Mouse (Mus musculus): ENCODE data around the gene Gripap1. TPM values are rescaled to one million over a fixed set of nuclear protein-coding genes. Genes with fewer than 3 reads are reported as not detected.

The Gripap1 gene
- 122 TPM for polyA plus RNA-seq (2017; shearing (Covaris generic))

GRCm38 (mm10) chrX:7789542-7790136, at the start of gene Gripap1:
Gene Gripap1, plus strand, starts transcription at chrX:7789765.

GRCm38 (mm10) chrX:7750432-7751116, 39.0 kb upstream of the Gripap1 start, which contains the start of gene Ccdc120:
Gene Ccdc120, minus strand, starts transcription at chrX:7750905.

GRCm38 (mm10) chrX:7762137-7762920, 27.2 kb upstream of the Gripap1 start, which contains the start of gene Tfe3:
Gene Tfe3, plus strand, starts transcription at chrX:7762560.

DNA sequence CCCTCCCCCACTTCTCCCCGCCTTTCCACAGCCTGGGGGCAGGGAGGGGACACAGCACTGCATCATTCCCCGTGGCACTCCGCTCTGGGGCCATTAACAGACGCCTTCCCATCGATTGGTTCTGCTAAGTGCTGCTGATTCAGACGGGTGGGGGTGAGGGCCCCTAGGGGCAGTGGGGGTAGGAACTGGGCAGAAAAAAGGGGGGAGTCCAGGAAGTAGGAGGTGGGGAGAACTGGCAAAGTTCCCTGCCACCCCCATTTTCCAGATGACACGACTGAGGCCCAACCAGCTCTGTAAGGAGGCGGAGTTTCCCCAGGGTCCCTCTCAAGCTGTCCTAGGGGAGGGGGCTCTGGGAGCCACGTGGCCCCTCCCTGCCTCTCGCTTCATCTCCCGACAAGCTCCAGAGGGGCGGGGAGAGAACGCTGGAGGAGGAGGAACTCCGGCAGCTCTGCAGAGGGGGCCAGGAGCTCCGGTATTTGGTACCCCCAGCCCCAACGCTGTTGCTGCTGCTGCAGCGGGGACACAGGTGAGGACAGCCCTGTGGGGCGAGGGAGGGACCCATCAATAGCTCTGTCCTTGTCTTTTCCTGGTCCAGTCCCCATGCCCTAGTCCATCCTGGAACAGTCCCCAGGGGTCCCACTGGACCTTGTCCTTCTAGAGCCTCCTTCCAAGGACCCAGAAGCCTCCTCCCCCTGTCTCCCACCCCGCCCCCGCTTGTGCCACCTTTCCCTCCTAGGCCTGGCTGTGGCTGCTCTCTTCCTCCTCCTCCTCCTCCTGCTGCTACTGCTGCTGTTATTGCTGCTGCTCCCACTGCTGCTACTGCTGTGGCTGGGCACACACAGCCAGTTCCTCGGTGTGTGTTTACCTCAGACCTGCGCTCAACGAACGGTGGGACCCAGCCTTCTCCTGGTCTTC, 32.6 kb downstream of the Gripap1 start, which contains the start of gene Kcnd1:
Kcnd1 (plus strand) TSS at position 425 of the 915 bp plus-strand sequence.

DNA sequence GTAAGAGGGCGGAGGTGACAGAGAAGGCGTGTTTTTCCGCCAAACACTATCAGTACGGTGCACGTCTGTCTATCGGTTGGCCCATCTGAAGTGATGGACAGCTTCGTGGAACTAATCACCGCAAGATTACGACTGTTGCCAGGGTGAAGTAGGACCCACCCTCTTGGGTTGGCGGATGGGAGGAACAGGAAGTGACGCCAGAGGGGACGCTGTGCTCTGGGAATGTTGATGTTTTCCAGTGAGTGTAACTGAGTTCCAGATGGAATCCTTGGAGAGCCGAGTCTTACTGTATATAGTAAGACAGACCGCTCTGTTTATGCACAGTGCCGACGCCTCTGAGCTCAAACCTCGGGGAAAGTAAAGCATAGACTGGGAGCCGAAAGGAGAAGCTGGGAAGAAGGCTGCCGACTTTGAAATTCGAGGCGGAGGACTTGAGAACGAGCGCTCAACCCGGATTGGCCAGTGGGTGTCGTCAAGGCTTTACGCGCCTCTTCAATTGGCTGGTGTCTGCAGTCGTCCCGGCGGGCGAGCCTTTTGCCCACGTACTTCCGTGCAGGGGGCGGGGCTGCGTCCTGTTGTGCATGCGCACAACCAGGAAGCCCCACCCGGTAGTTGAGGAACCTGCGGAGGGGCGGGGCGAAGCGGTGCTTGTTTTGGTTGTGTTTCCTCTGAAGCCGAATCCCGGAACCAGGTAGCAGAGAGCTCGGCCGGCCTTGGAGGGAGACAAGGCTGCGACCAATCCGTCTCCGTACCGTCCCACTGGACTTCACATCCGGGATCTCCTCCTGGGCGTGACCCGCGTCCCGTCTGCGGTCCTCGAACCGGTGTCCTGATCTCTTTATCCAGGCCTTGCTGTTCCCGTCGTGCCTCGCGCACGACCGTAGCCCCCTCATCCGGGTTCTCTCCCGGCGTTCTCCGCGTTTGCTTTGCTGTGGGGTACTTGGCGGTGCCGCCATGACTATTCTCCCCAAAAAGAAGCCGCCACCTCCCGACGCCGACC, 51.9 kb downstream of the Gripap1 start, which contains the start of gene Otud5:
Otud5 (plus strand) TSS at position 202 of the 1,000 bp plus-strand sequence.

Other genes with a start within 250 kb of the Gripap1 start
- 110 TPM for gene Foxp3, start 216.1 kb upstream of the Gripap1 start, polyA plus RNA-seq (2017; shearing (Covaris generic))
- 5.9 TPM for gene Ppp1r3f, start 215.5 kb upstream of the Gripap1 start, polyA plus RNA-seq (2017; shearing (Covaris generic))
- 36.4 TPM for gene Ccdc22, start 184.2 kb upstream of the Gripap1 start, polyA plus RNA-seq (2017; shearing (Covaris generic))
- not detected for gene Cacna1f, start 182.7 kb upstream of the Gripap1 start, polyA plus RNA-seq (2017; shearing (Covaris generic))
- 14.3 TPM for gene Syp, start 151.3 kb upstream of the Gripap1 start, polyA plus RNA-seq (2017; shearing (Covaris generic))
- gene Prickle3, start 132.5 kb upstream of the Gripap1 start, polyA plus RNA-seq (2017; shearing (Covaris generic)) = 37.0 TPM
- gene Plp2, start 118.4 kb upstream of the Gripap1 start, polyA plus RNA-seq (2017; shearing (Covaris generic)) = 120 TPM
- not detected for gene Magix, start 108.5 kb upstream of the Gripap1 start, polyA plus RNA-seq (2017; shearing (Covaris generic))
- gene Gpkow, start 92.6 kb upstream of the Gripap1 start, polyA plus RNA-seq (2017; shearing (Covaris generic)) = 78.4 TPM
- 81.1 TPM for gene Wdr45, start 75.4 kb upstream of the Gripap1 start, polyA plus RNA-seq (2017; shearing (Covaris generic))
- gene Gm45208, start 67.5 kb upstream of the Gripap1 start, polyA plus RNA-seq (2017; shearing (Covaris generic)) = 1.1 TPM
- 37.5 TPM for gene Praf2, start 61.3 kb upstream of the Gripap1 start, polyA plus RNA-seq (2017; shearing (Covaris generic))
- 0.45 TPM for gene Ccdc120, start 38.9 kb upstream of the Gripap1 start, polyA plus RNA-seq (2017; shearing (Covaris generic))
- 43.5 TPM for gene Tfe3, start 27.2 kb upstream of the Gripap1 start, polyA plus RNA-seq (2017; shearing (Covaris generic))
- gene Kcnd1, start 32.5 kb downstream of the Gripap1 start, polyA plus RNA-seq (2017; shearing (Covaris generic)) = 1.3 TPM
- 16.1 TPM for gene Otud5, start 51.6 kb downstream of the Gripap1 start, polyA plus RNA-seq (2017; shearing (Covaris generic))
- 61.9 TPM for gene Pim2, start 88.5 kb downstream of the Gripap1 start, polyA plus RNA-seq (2017; shearing (Covaris generic))
- 45.5 TPM for gene Slc35a2, start 94.3 kb downstream of the Gripap1 start, polyA plus RNA-seq (2017; shearing (Covaris generic))
- 174 TPM for gene Pqbp1, start 109.5 kb downstream of the Gripap1 start, polyA plus RNA-seq (2017; shearing (Covaris generic))
- gene Timm17b, start 109.6 kb downstream of the Gripap1 start, polyA plus RNA-seq (2017; shearing (Covaris generic)) = 174 TPM
- not detected for gene Gm10491, start 118.1 kb downstream of the Gripap1 start, polyA plus RNA-seq (2017; shearing (Covaris generic))
- not detected for gene Gm10490, start 119.8 kb downstream of the Gripap1 start, polyA plus RNA-seq (2017; shearing (Covaris generic))
- gene Pcsk1n, start 130.1 kb downstream of the Gripap1 start, polyA plus RNA-seq (2017; shearing (Covaris generic)) = not detected
- not detected for gene Eras, start 138.8 kb downstream of the Gripap1 start, polyA plus RNA-seq (2017; shearing (Covaris generic))
- gene Hdac6, start 158.1 kb downstream of the Gripap1 start, polyA plus RNA-seq (2017; shearing (Covaris generic)) = 21.7 TPM
- 49.0 TPM for gene Gata1, start 188.3 kb downstream of the Gripap1 start, polyA plus RNA-seq (2017; shearing (Covaris generic))
- not detected for gene Glod5, start 228.7 kb downstream of the Gripap1 start, polyA plus RNA-seq (2017; shearing (Covaris generic))

Measured in CD4-positive, CD25-positive, alpha-beta regulatory T cell, adult 9 weeks (primary cell).